Mouse (Mus musculus): ENCODE results near the gene Cdc14a.
"Not testable (repeated sequence)": the region's sequence is repeated elsewhere in the genome, so short reads cannot be mapped to it uniquely, and the experiment has no call there.

Gene Cdc14a

DNA sequence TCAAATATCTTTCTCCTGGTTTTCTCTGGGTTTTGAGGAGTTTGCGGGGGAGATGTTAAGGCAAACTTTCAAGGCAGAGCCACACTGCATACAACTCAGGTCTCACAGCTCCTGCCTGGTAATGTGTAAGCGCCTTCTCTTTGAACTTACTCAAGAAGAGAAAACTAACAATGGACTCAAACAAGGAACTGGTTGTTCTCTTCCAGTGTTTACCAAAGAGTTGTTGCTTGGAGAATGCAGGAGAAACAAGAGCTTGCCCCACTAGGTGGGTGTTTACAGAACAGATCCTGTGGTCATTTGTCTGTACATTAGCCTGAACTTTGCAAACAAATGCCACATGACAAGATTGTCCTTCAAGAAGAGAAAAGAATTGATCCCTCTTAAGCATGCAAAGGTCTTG is 48.4 kb downstream of the Cdc14a start:
- DNase-seq (ENCODE audit: extremely low spot score, low read depth, low spot score), result no peak

DNA sequence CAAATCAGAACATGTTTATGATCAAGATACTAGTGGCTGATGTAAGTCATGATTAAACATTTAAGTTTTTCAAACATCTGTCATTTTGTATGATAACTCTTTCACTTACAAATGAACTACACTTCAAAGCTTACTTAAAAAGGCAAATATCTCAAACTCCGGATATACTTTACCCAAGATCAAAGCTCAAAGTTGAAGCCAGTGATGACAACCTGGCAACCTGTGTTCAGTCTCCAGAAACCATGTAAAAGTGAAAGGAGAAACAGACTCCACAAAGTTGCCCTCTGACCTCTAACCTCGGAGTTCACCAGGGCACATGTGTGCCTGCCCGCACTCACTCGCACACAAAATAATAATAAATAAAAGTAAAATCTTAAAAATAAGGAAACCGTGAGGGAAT is 49.3 kb downstream of the Cdc14a start:
- DNase-seq (ENCODE audit: extremely low spot score, low read depth, low spot score), result no peak

DNA sequence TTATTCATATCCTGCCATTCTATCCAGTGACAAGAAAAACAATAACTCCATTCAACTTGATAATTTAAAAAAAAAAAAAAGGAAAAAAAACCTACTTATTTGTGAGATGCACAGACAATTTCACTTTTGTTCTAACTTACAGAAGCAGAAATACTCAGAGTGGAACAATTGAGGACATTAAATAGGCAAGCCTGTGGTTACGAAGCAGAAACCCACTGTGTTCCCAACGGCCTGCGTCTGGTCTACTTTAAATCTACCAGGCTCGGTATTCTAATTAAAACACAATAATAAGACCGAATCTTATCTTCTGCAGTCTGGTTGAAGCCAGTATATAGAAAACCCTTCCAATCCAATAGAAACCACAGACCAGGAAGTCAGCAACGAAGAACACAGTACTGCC is 50.6 kb downstream of the Cdc14a start:
- no peak for DNase-seq (ENCODE audit: extremely low spot score, low read depth, low spot score)

GRCm38 (mm10) chr3:116368868-116369437 is 54.9 kb downstream of the Cdc14a start:
- no peak for DNase-seq (ENCODE audit: extremely low spot score, low read depth, low spot score)

DNA sequence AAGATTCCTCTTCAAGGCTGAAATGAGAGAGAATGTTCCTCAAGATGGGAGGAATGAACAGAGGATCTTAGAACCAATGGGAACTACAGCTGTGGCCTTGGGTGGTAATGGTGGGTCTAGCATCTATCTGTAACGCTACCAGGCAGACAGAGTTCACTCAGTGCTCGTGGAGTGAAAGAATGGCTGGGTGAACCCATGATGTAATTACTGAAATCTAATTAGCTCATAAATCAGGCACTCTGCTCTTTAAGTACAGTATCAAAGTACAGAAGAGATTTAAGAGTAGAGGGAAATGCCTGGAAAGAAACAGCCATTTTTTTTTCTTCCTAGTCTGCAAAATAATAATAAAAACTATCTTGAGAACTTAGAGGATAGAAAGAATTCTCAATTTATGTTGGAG is 57.7 kb downstream of the Cdc14a start:
- DNase-seq (ENCODE audit: extremely low spot score, low read depth, low spot score), result no peak

DNA sequence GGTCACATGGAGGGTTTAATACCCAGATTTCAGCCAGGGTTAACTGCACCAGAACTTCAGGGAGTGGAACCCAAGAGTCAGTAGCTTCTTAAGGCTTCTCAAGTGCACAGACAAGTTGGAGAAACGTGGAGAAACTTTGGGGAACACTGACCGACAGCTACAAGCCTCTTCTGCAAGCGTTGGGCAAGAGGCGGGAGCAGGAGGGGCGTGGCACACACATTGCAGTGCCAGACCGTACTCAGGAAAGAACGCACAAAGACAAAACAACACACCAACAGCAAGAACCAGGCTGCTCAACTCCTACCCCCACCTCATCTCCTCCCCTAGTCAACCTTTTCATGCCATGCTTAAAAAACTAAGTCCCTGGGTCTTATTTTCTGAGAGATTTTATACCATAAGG is 61.9 kb downstream of the Cdc14a start:
- DNase-seq (ENCODE audit: extremely low spot score, low read depth, low spot score), result no peak

DNA sequence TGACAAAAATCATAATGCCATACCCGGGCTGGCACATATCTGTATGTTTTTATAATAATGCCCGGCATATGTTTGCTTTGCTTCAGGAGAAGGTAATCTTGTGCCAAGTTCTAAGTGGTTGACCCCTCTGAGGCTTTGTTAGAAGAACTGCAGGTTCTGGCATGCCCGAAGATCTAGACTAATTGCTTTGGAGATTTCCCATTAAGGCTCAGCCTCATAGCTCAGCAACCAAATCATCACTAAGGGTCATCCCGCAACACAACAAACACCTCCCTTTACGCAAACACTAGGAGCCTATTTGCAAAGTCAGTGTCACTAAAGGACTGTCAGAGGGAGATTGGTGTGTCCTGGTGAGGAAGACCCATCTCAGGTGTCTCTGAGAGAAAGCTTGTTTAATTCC is 62.7 kb downstream of the Cdc14a start:
- no peak for DNase-seq (ENCODE audit: extremely low spot score, low read depth, low spot score)

DNA sequence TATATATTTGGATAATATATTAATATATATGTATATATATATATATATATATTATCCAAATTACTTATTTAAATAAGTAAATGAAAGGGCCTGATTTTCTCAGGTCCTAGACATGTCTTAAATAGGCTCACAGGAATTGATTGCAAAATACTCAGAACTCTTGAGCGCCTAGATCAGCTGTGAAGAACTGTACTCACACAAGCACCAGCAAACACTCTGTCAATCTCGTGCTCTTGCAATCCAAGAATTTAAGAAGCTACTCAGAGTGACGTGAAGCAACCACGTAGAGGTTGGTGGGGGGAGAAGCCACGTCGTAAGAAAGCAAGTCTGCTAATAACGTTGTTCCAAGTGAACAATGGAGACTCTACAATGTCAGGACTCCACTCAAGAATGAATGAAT is 66.0 kb downstream of the Cdc14a start:
- no peak for DNase-seq (ENCODE audit: extremely low spot score, low read depth, low spot score)

DNA sequence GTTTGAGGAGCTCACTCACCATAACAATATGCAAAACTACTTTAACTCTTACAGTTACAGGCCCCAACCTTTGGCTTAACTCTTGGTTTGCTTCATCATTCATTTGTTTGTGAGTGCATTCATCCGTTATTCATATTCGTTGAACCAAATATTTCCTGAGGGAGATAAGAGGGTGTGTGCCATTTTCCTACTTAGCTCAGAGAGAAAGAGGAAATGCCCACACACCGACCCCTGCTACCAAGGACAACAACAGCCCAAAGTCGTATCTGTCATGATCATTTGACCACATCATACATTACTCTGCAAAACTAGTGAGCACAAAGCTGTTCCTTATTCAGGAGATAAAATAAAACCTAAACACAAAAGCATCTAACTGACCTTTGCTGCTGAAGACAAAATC is 66.7 kb downstream of the Cdc14a start:
- DNase-seq (ENCODE audit: extremely low spot score, low read depth, low spot score), result no peak

DNA sequence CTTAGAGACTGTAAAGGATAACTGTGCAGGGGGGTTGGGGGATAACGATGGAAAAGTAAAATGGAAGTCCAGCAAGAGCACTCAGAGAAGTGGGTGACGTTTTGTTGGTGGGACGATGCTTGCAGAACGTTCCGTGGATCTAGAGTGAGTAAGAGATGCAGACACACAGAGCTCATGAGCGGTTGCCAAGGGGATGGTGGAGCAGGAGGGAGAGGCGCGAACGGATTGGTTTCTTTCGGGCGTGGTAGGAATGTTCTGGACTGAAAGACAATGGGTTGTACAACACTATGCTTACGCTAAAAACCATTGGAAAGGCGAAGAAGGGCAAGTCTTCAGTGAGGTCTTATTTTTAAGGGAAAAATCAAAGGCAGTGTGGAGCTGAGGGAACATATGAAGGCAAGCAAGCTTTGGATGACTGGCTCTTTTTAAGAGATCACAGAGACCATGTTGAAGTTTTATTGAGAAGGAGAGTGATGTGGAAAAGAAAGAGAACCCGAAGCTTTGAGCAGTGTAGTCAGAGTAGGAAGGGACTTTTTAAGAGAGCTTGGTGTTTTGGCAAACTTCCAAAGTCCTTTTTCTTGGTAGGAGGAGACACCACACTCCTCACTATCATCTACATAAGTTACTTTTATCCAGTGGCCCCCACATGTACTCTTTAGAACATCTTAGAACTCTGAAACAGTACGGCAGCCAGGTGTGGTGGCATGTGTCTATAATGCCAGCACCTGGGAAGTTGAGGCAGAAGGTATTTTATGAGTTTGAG is 68.6 kb downstream of the Cdc14a start:
- no peak for DNase-seq (ENCODE audit: extremely low spot score, low read depth, low spot score)

DNA sequence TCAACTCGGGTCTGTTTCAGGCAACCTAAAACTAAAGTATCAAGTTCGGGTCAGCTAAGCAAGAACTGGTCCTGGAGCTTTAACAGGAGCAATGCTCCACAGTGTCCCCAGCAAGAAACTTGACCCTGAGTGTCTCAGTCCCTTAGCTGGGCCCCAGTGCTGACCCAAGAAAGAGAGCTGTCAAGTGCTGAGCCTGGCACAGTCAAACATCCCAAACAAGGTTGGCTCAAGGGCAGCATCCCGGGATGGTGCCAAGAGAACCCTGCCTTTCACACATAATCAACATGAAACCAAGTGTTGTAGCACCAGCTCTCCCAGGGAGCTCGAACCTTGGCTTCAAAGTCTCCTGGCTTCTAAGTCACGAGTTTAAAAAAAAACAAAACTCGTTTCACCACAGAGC is 71.3 kb downstream of the Cdc14a start:
- DNase-seq (ENCODE audit: extremely low spot score, low read depth, low spot score), result no peak

GRCm38 (mm10) chr3:116350389-116350967 is 73.4 kb downstream of the Cdc14a start:
- no peak for DNase-seq (ENCODE audit: extremely low spot score, low read depth, low spot score)

- not testable (repeated sequence) for DNase-seq (ENCODE audit: extremely low spot score, low read depth, low spot score)
Measured at GRCm38 (mm10) chr3:116347571-116347970, 76.3 kb downstream of the Cdc14a start.

DNA sequence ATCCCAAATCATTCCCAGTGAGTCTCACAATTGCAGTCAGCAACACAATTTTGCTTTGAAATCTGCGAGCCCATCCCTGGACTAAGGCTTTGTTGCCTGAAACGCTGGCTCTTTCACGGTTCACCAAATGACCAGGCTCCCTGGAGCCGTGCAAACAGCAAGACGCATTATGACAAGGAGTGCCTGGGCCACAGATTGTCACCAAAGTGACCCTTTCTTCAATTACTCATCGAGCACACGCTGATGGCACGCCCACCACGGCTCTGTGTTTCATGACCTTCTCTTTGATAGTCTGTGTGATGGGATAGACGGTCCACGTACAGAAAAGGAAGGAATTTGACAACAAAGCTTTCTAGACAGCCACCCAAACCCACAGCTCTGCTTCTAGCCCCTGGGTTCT is 78.6 kb downstream of the Cdc14a start:
- DNase-seq (ENCODE audit: extremely low spot score, low read depth, low spot score), result no peak

GRCm38 (mm10) chr3:116342251-116342650 is 81.6 kb downstream of the Cdc14a start:
- no peak for DNase-seq (ENCODE audit: extremely low spot score, low read depth, low spot score)

- DNase-seq (ENCODE audit: extremely low spot score, low read depth, low spot score), result peak; percentile 70
Measured at GRCm38 (mm10) chr3:116340950-116341624, 82.7 kb downstream of the Cdc14a start.

DNA sequence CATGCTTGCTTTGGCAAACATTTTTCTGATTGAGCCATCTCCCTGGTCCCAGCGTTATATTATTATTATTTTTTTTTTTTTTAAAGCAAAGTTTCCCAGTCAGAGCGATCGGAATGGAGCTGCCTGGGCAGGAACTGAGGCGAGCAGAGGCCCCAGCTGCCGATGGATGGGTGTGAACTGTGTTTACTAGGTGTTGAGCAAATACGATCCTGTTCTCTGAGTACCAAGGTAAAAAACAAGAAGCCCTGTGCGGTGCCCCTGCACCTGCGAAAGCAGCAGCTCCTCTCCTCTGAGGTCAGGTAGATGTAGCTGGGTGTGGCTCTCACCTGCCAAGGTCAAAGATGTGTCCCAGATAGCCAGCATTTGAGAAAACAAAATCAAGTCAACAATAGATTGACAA is 83.6 kb downstream of the Cdc14a start:
- no peak for DNase-seq (ENCODE audit: extremely low spot score, low read depth, low spot score)

- DNase-seq (ENCODE audit: extremely low spot score, low read depth, low spot score), result no peak
Measured at GRCm38 (mm10) chr3:116338616-116339015, 85.2 kb downstream of the Cdc14a start.

DNA sequence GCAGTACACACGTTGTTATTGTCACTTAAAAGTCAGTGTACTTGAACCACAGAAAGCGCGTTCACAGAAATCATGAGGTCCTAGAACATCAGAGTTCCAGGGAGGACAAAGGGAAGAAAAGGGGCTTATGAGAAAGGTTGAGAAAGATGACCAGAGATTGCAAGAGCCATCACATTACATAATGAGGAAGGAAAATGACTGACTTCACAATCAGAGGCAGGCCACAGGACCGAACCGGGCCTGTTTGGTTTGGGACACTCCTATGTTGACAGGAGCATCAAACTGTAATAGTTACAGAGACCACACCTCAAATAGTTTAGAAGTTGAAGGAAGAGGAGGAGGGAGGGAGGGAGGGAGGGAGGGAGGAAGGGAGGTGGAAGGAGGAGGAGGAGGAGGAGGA is 86.0 kb downstream of the Cdc14a start:
- no peak for DNase-seq (ENCODE audit: extremely low spot score, low read depth, low spot score)

DNA sequence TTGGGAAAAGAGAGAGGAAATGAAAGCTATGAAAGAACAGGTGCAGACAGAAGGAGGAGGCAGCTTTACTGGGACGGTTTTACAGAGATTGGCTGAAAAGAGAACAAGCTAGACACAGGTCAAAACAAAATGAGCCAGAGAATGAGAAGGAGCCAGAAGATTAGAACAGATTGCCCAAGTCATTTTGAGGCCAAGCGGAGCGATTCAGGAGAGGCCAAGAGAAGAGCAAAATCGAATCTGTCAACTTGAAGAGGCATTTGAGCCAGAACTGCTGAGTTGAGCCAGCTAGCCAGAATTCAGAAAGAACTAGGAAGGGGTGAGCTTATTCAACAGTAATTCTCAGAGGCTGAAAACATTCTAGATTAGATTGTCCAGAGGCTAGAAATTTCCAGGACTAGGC is 88.8 kb downstream of the Cdc14a start:
- DNase-seq (ENCODE audit: extremely low spot score, low read depth, low spot score), result no peak

DNA sequence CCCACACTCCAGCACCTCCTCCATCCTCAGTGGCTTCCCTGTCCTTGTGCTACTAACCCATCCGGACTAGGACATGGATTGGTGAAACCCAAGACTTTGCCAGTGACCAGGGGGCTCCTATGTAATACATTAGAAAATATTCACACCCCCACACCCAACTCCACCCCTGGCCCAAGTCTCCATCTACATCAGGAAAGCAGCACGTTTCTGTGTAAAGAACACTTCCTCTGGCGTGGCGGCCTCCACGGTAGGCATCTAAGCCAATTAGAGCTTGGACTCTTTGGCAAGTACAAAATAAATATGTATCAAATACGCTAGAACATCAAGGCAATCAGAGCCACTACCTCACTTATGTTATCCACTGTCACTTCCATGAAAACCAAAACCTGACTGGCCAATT is 90.1 kb downstream of the Cdc14a start:
- DNase-seq (ENCODE audit: extremely low spot score, low read depth, low spot score), result no peak

GRCm38 (mm10) chr3:116333229-116333628 is 90.6 kb downstream of the Cdc14a start:
- no peak for DNase-seq (ENCODE audit: extremely low spot score, low read depth, low spot score)

Data from hindlimb bud, embryonic 11.5 days (tissue).